Mouse (Mus musculus): Measurements from ENCODE around the gene Slc39a5. TPM values are rescaled to one million over a fixed set of nuclear protein-coding genes. Genes with fewer than 3 reads are reported as not detected.

Slc39a5 gene
- polyA plus RNA-seq, 1 experiment from 2014 or later = 0.44 TPM

GRCm38 (mm10) chr10:128376099-128376454, 25.0 kb downstream of the Slc39a5 start:
- Histone ChIP-seq H3K4me2 (ENCODE audit: low read depth, low read length) (peak overlapping the region; percentile 77), H3K9ac (replicated peaks; ENCODE audit: low read depth, low read length) (peak overlapping the region; percentile 98; the same call in 1 of the 2 replicates), H3K36me3 (ENCODE audit: control insufficient read depth, insufficient read depth, low read length) (peaks cover 21% of the 10 kb centered on the region; the same call in 1 of the 2 replicates), H3K4me3 (ENCODE audit: low read depth, low read length) (peak overlapping the region; percentile 94), H3K27me3 (ENCODE audit: control insufficient read depth, insufficient read depth, low read length) (no peaks in the 10 kb centered on the region; the same call in 1 of the 2 replicates), H3K4me1 (ENCODE audit: control insufficient read depth, insufficient read depth, low read length) (peaks cover 19% of the 10 kb centered on the region), H3K9me3 (ENCODE audit: control insufficient read depth, low read length) (no peaks in the 10 kb centered on the region), H3K27ac (ENCODE audit: low read depth, low read length) (peak overlapping the region; percentile 94)
- whole genome bisulfite sequencing = 40% methylated on average over 4 of the region's 4 CpGs
- no peak for ATAC-seq (ENCODE audit: low read depth)

GRCm38 (mm10) chr10:128374393-128374792, 26.6 kb downstream of the Slc39a5 start:
- Histone ChIP-seq H3K36me3 (ENCODE audit: control insufficient read depth, insufficient read depth, low read length) (peaks cover 6% of the 10 kb centered on the region; the same call in 1 of the 2 replicates), H3K4me1 (ENCODE audit: control insufficient read depth, insufficient read depth, low read length) (peaks cover 19% of the 10 kb centered on the region), H3K27me3 (ENCODE audit: control insufficient read depth, insufficient read depth, low read length) (no peaks in the 10 kb centered on the region; the same call in 1 of the 2 replicates), H3K27ac (ENCODE audit: low read depth, low read length) (no peak overlapping the region), H3K9me3 (ENCODE audit: control insufficient read depth, low read length) (no peaks in the 10 kb centered on the region), H3K4me3 (ENCODE audit: low read depth, low read length) (no peak overlapping the region), H3K4me2 (ENCODE audit: low read depth, low read length) (no peak overlapping the region), H3K9ac (replicated peaks; ENCODE audit: low read depth, low read length) (no peak overlapping the region)
- WGBS = 78% methylated on average over 6 of the region's 6 CpGs
- no peak for ATAC-seq (ENCODE audit: low read depth)

GRCm38 (mm10) chr10:128372989-128373748, 27.9 kb downstream of the Slc39a5 start:
- Histone ChIP-seq H3K27me3 (ENCODE audit: control insufficient read depth, insufficient read depth, low read length) (no peaks in the 10 kb centered on the region; the same call in 1 of the 2 replicates), H3K9me3 (ENCODE audit: control insufficient read depth, low read length) (no peaks in the 10 kb centered on the region), H3K9ac (replicated peaks; ENCODE audit: low read depth, low read length) (no peak overlapping the region), H3K4me3 (ENCODE audit: low read depth, low read length) (no peak overlapping the region), H3K27ac (ENCODE audit: low read depth, low read length) (no peak overlapping the region), H3K4me1 (ENCODE audit: control insufficient read depth, insufficient read depth, low read length) (peaks cover 9% of the 10 kb centered on the region), H3K36me3 (ENCODE audit: control insufficient read depth, insufficient read depth, low read length) (no peaks in the 10 kb centered on the region), H3K4me2 (ENCODE audit: low read depth, low read length) (no peak overlapping the region)
- ATAC-seq (ENCODE audit: low read depth) = no peak
- WGBS = 84% methylated on average over 6 of the region's 6 CpGs

GRCm38 (mm10) chr10:128372142-128372541, 28.9 kb downstream of the Slc39a5 start:
- H3K9me3 ChIP-seq (ENCODE audit: control insufficient read depth, low read length) = no peaks in the 10 kb centered on the region
- ATAC-seq (ENCODE audit: low read depth) = no peak
- no peaks in the 10 kb centered on the region for H3K36me3 ChIP-seq (ENCODE audit: control insufficient read depth, insufficient read depth, low read length)
- peaks cover 15% of the 10 kb centered on the region; the same call in 1 of the 2 replicates for H3K4me1 ChIP-seq (ENCODE audit: control insufficient read depth, insufficient read depth, low read length)
- no peak overlapping the region for H3K4me3 ChIP-seq (ENCODE audit: low read depth, low read length)
- no peaks in the 10 kb centered on the region; the same call in 1 of the 2 replicates for H3K27me3 ChIP-seq (ENCODE audit: control insufficient read depth, insufficient read depth, low read length)
- 79% methylated on average over 5 of the region's 5 CpGs for WGBS
- H3K27ac ChIP-seq (ENCODE audit: low read depth, low read length) = no peak overlapping the region
- no peak overlapping the region for H3K9ac ChIP-seq (replicated peaks; ENCODE audit: low read depth, low read length)
- no peak overlapping the region for H3K4me2 ChIP-seq (ENCODE audit: low read depth, low read length)

- Histone ChIP-seq H3K4me2 (ENCODE audit: low read depth, low read length) (no peak overlapping the region), H3K27me3 (ENCODE audit: control insufficient read depth, insufficient read depth, low read length) (no peaks in the 10 kb centered on the region), H3K4me3 (ENCODE audit: low read depth, low read length) (no peak overlapping the region), H3K4me1 (ENCODE audit: control insufficient read depth, insufficient read depth, low read length) (peaks cover 12% of the 10 kb centered on the region; the same call in 1 of the 2 replicates), H3K36me3 (ENCODE audit: control insufficient read depth, insufficient read depth, low read length) (no peaks in the 10 kb centered on the region), H3K9ac (replicated peaks; ENCODE audit: low read depth, low read length) (no peak overlapping the region), H3K9me3 (ENCODE audit: control insufficient read depth, low read length) (no peaks in the 10 kb centered on the region), H3K27ac (ENCODE audit: low read depth, low read length) (no peak overlapping the region)
- WGBS = 53% methylated on average over 4 of the region's 4 CpGs
- no peak for ATAC-seq (ENCODE audit: low read depth)
These were observed 30.4 kb downstream of the Slc39a5 start for GRCm38 (mm10) chr10:128370601-128371000.

GRCm38 (mm10) chr10:128370021-128370420, 31.0 kb downstream of the Slc39a5 start:
- ATAC-seq (ENCODE audit: low read depth) = no peak
- 0 out of 2 replicates have a peak, but pooled peaks cover 5% of the 10 kb centered on the region for H3K36me3 ChIP-seq (ENCODE audit: control insufficient read depth, insufficient read depth, low read length)
- no peak overlapping the region for H3K4me3 ChIP-seq (ENCODE audit: low read depth, low read length)
- 63% methylated on average over 5 of the region's 6 CpGs for WGBS
- H3K27ac ChIP-seq (ENCODE audit: low read depth, low read length) = peak overlapping the region; percentile 97; the same call in 1 of the 2 replicates
- H3K4me1 ChIP-seq (ENCODE audit: control insufficient read depth, insufficient read depth, low read length) = peaks cover 12% of the 10 kb centered on the region; the same call in 1 of the 2 replicates
- no peaks in the 10 kb centered on the region for H3K27me3 ChIP-seq (ENCODE audit: control insufficient read depth, insufficient read depth, low read length)
- H3K4me2 ChIP-seq (ENCODE audit: low read depth, low read length) = no peak overlapping the region
- H3K9ac ChIP-seq (replicated peaks; ENCODE audit: low read depth, low read length) = no peak overlapping the region
- no peaks in the 10 kb centered on the region for H3K9me3 ChIP-seq (ENCODE audit: control insufficient read depth, low read length)

- H3K4me2 ChIP-seq (ENCODE audit: low read depth, low read length) = peak overlapping the region; percentile 86
- 82% methylated on average over 6 of the region's 6 CpGs for WGBS
- H3K4me1 ChIP-seq (ENCODE audit: control insufficient read depth, insufficient read depth, low read length) = peaks cover 12% of the 10 kb centered on the region; the same call in 1 of the 2 replicates
These were observed 31.4 kb downstream of the Slc39a5 start for GRCm38 (mm10) chr10:128369599-128369998.

GRCm38 (mm10) chr10:128369218-128369543, 31.8 kb downstream of the Slc39a5 start:
- 6% methylated on average over 9 of the region's 9 CpGs for WGBS
- Histone ChIP-seq H3K4me1 (ENCODE audit: control insufficient read depth, insufficient read depth, low read length) (peaks cover 12% of the 10 kb centered on the region; the same call in 1 of the 2 replicates), H3K27me3 (ENCODE audit: control insufficient read depth, insufficient read depth, low read length) (no peaks in the 10 kb centered on the region), H3K9me3 (ENCODE audit: control insufficient read depth, low read length) (no peaks in the 10 kb centered on the region), H3K36me3 (ENCODE audit: control insufficient read depth, insufficient read depth, low read length) (0 out of 2 replicates have a peak, but pooled peaks cover 8% of the 10 kb centered on the region), H3K4me2 (ENCODE audit: low read depth, low read length) (peak overlapping the region; percentile 86), H3K4me3 (ENCODE audit: low read depth, low read length) (peak overlapping the region; percentile 59), H3K27ac (ENCODE audit: low read depth, low read length) (peak overlapping the region; percentile 97), H3K9ac (replicated peaks; ENCODE audit: low read depth, low read length) (peak overlapping the region; percentile 74)
- ATAC-seq (ENCODE audit: low read depth) = no peak

More at GRCm38 (mm10) chr10:128369599-128369998, 31.4 kb downstream of the Slc39a5 start:
- peak overlapping the region; percentile 97 for H3K27ac ChIP-seq (ENCODE audit: low read depth, low read length)
- ATAC-seq (ENCODE audit: low read depth) = no peak
- no peaks in the 10 kb centered on the region for H3K9me3 ChIP-seq (ENCODE audit: control insufficient read depth, low read length)
- H3K4me3 ChIP-seq (ENCODE audit: low read depth, low read length) = peak overlapping the region; percentile 59
- 0 out of 2 replicates have a peak, but pooled peaks cover 8% of the 10 kb centered on the region for H3K36me3 ChIP-seq (ENCODE audit: control insufficient read depth, insufficient read depth, low read length)
- H3K9ac ChIP-seq (replicated peaks; ENCODE audit: low read depth, low read length) = peak overlapping the region; percentile 74; the same call in 1 of the 2 replicates
- H3K27me3 ChIP-seq (ENCODE audit: control insufficient read depth, insufficient read depth, low read length) = no peaks in the 10 kb centered on the region

All from neural tube, embryonic 14.5 days (tissue).